Mouse (Mus musculus): ENCODE measurements around the gene Slc16a3. TPM values are rescaled to one million over a fixed set of nuclear protein-coding genes. Genes with fewer than 3 reads are reported as not detected.

The Slc16a3 gene
- polyA plus RNA-seq (2014; fragmentation: Nextera tagmentation; extraction: Ambion mirVana) = 55.5 and 62.1 TPM in 2 replicates

DNA sequence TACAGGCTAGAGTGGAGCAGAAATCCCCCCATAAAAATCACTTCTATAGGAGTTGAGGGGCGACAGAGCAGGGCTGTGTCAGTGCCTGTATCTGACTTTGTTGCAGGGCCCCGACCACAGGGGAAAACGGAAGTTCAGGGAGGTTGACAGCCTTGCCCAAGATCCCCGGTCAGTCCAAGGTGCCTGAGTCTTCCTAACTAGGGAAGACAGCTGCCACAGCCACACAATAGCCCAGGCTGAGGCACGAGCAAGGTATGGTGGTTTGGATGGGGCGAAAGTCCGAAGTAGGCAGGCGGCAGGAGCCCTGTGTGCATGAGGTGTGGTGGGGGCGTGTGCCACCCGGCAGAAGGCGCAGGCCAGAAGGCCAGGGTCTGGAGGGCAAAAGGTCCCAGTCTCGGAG is at the start of gene Slc16a3:
Gene Slc16a3, plus strand, starts transcription at position 153 of the 400 bp plus-strand sequence.
- H3K4me2 ChIP-seq (ENCODE audit: low read depth, low read length, severe bottlenecking) = peak within 1 kb of the TSS; percentile 62
- H3K9me3 ChIP-seq (ENCODE audit: control insufficient read depth, low read length) = no peaks in the 10 kb centered on the region
- peak within 1 kb of the TSS; percentile 71 for H3K9ac ChIP-seq (ENCODE audit: low read length)
- no peaks in the 10 kb centered on the region; the same call in 1 of the 2 replicates for H3K27me3 ChIP-seq (ENCODE audit: control insufficient read depth, insufficient read depth, low read length)
- 42% methylated on average over 12 of the region's 12 CpGs for WGBS
- DNase-seq (ENCODE audit: low spot score) = no peak
- ATAC-seq (replicated peaks; ENCODE audit: low FRiP score) = no peak
- no peaks in the 10 kb centered on the region for H3K36me3 ChIP-seq (ENCODE audit: control insufficient read depth, insufficient read depth, low read length)
- H3K4me3 ChIP-seq (ENCODE audit: low read depth, low read length) = peak within 1 kb of the TSS; percentile 48
- no peak within 1 kb of the TSS for H3K27ac ChIP-seq (ENCODE audit: low read depth, low read length)
- peaks cover 12% of the 10 kb centered on the region; the same call in 1 of the 2 replicates for H3K4me1 ChIP-seq (replicated peaks; ENCODE audit: control insufficient read depth, insufficient read depth, low read length)

DNA sequence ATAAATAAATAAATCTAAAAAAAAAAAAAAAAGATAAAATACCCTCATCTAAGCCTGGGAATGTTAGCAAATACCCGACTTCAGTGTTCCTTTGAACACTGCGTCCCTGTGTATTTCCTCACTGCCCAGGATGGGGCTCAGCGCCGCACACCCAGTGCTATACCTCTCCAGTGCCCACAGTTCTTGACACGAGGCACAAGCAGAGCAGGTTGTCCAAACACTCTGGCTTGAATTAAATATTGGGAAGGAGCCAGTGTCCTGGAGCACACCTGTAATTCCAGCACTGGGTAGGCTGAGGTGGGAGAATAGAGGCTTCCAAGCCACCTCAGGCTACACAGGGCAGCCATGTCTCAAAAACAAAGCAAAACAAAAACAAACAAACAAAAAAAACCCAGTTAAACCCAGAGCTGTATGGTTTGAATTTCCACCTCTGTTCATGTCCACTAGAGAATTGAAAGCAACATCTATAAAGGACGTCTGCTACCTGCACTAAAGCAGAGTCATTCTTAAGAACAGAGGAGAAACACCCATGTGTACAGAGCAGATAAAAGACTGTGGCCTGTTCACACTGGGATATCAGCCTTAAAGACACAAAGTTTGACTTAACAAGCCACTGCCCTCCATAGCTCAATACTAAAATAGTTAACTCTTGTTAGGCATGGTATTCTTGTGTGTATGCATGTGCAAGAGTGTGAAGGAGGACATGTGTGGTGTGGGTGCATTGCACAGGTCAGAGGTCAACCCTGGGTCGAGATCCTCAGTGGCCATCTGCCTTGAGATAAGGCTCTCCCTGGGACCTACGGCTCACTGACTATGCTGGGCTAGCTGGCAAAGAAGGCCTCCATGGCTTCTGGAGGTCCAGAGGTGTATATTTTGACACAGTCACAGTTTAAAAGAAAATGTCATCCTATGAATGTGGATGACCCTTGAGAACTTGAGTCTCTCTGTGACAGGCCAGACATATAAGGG is 47.7 kb upstream of the Slc16a3 start:
- H3K27me3 ChIP-seq (ENCODE audit: control insufficient read depth, insufficient read depth, low read length) = no peaks in the 10 kb centered on the region
- H3K4me3 ChIP-seq (ENCODE audit: low read depth, low read length) = no peak overlapping the region
- WGBS = 90% methylated on average over 8 of the region's 8 CpGs
- ATAC-seq (replicated peaks; ENCODE audit: low FRiP score) (no peak), DNase-seq (ENCODE audit: low spot score) (no peak)
- H3K9ac ChIP-seq (ENCODE audit: low read length) = no peak overlapping the region
- no peaks in the 10 kb centered on the region for H3K4me1 ChIP-seq (replicated peaks; ENCODE audit: control insufficient read depth, insufficient read depth, low read length)
- no peak overlapping the region for H3K27ac ChIP-seq (ENCODE audit: low read depth, low read length)
- no peaks in the 10 kb centered on the region; the same call in 1 of the 2 replicates for H3K36me3 ChIP-seq (ENCODE audit: control insufficient read depth, insufficient read depth, low read length)
- H3K9me3 ChIP-seq (ENCODE audit: control insufficient read depth, low read length) = no peaks in the 10 kb centered on the region
- no peak overlapping the region for H3K4me2 ChIP-seq (ENCODE audit: low read depth, low read length, severe bottlenecking)

- no peak overlapping the region for H3K9ac ChIP-seq (ENCODE audit: low read length)
- H3K27me3 ChIP-seq (ENCODE audit: control insufficient read depth, insufficient read depth, low read length) = no peaks in the 10 kb centered on the region
- H3K4me2 ChIP-seq (ENCODE audit: low read depth, low read length, severe bottlenecking) = no peak overlapping the region
- no peaks in the 10 kb centered on the region for H3K4me1 ChIP-seq (replicated peaks; ENCODE audit: control insufficient read depth, insufficient read depth, low read length)
- H3K27ac ChIP-seq (ENCODE audit: low read depth, low read length) = no peak overlapping the region
- 81% methylated on average over 21 of the region's 21 CpGs for WGBS
- ATAC-seq (replicated peaks; ENCODE audit: low FRiP score) = no peak
- no peak for DNase-seq (ENCODE audit: low spot score)
- no peaks in the 10 kb centered on the region; the same call in 1 of the 2 replicates for H3K36me3 ChIP-seq (ENCODE audit: control insufficient read depth, insufficient read depth, low read length)
- H3K9me3 ChIP-seq (ENCODE audit: control insufficient read depth, low read length) = no peaks in the 10 kb centered on the region
- H3K4me3 ChIP-seq (ENCODE audit: low read depth, low read length) = no peak overlapping the region
These were observed 46.4 kb upstream of the Slc16a3 start for GRCm38 (mm10) chr11:120901729-120902486.

DNA sequence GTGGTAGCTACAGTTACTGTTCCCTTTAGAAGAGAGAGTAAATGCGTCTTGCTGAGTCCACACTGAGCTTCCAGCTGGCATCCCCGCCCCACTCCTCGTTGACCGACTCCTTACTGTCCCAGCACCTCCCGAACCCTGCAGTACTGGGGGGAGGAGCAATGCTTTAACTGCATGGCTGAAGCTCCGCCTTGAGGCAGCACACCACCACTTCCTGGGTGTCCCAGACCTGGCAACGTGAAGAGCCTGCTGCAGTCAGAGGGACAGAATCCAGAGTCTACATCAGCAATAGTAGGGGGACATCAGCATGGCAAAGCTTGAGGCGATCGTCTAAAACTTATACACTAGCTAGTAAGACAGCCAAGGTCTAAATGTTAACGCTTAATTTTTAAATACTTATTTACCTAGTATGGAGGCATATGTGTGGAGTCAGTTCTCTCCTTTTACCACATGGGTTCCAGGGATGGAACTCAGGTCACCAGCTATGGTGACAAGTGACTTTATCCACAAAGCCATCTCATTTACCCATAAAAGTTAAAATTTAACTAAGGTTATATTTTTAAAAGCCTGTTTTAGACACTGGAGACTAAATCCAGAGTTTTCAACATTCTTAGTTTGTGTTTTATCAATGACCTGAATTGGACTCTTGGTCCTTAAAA is 45.7 kb upstream of the Slc16a3 start:
- H3K4me3 ChIP-seq (ENCODE audit: low read depth, low read length) = no peak overlapping the region
- H3K27ac ChIP-seq (ENCODE audit: low read depth, low read length) = no peak overlapping the region
- DNase-seq (ENCODE audit: low spot score) (no peak), ATAC-seq (replicated peaks; ENCODE audit: low FRiP score) (no peak)
- H3K36me3 ChIP-seq (ENCODE audit: control insufficient read depth, insufficient read depth, low read length) = no peaks in the 10 kb centered on the region; the same call in 1 of the 2 replicates
- no peak overlapping the region for H3K9ac ChIP-seq (ENCODE audit: low read length)
- no peaks in the 10 kb centered on the region for H3K27me3 ChIP-seq (ENCODE audit: control insufficient read depth, insufficient read depth, low read length)
- H3K4me1 ChIP-seq (replicated peaks; ENCODE audit: control insufficient read depth, insufficient read depth, low read length) = no peaks in the 10 kb centered on the region
- H3K4me2 ChIP-seq (ENCODE audit: low read depth, low read length, severe bottlenecking) = no peak overlapping the region
- H3K9me3 ChIP-seq (ENCODE audit: control insufficient read depth, low read length) = no peaks in the 10 kb centered on the region
- WGBS = 57% methylated on average over 10 of the region's 10 CpGs

- Histone ChIP-seq H3K4me3 (ENCODE audit: low read depth, low read length) (no peak overlapping the region), H3K27me3 (ENCODE audit: control insufficient read depth, insufficient read depth, low read length) (no peaks in the 10 kb centered on the region), H3K27ac (ENCODE audit: low read depth, low read length) (no peak overlapping the region), H3K4me2 (ENCODE audit: low read depth, low read length, severe bottlenecking) (no peak overlapping the region), H3K9me3 (ENCODE audit: control insufficient read depth, low read length) (no peaks in the 10 kb centered on the region), H3K9ac (ENCODE audit: low read length) (no peak overlapping the region), H3K4me1 (replicated peaks; ENCODE audit: control insufficient read depth, insufficient read depth, low read length) (no peaks in the 10 kb centered on the region), H3K36me3 (ENCODE audit: control insufficient read depth, insufficient read depth, low read length) (no peaks in the 10 kb centered on the region)
- DNase-seq (ENCODE audit: low spot score) = no peak
- 87% methylated on average over 24 of the region's 24 CpGs for WGBS
- ATAC-seq (replicated peaks; ENCODE audit: low FRiP score) = no peak
These were observed 45.0 kb upstream of the Slc16a3 start for GRCm38 (mm10) chr11:120903159-120903850.

GRCm38 (mm10) chr11:120904561-120904960 is 43.7 kb upstream of the Slc16a3 start:
- no peak overlapping the region for H3K4me2 ChIP-seq (ENCODE audit: low read depth, low read length, severe bottlenecking)
- no peak for ATAC-seq (replicated peaks; ENCODE audit: low FRiP score)
- H3K27ac ChIP-seq (ENCODE audit: low read depth, low read length) = no peak overlapping the region
- H3K4me3 ChIP-seq (ENCODE audit: low read depth, low read length) = no peak overlapping the region
- H3K9ac ChIP-seq (ENCODE audit: low read length) = no peak overlapping the region
- H3K9me3 ChIP-seq (ENCODE audit: control insufficient read depth, low read length) = no peaks in the 10 kb centered on the region
- no peak for DNase-seq (ENCODE audit: low spot score)
- H3K36me3 ChIP-seq (ENCODE audit: control insufficient read depth, insufficient read depth, low read length) = no peaks in the 10 kb centered on the region
- no peaks in the 10 kb centered on the region for H3K27me3 ChIP-seq (ENCODE audit: control insufficient read depth, insufficient read depth, low read length)
- no peaks in the 10 kb centered on the region for H3K4me1 ChIP-seq (replicated peaks; ENCODE audit: control insufficient read depth, insufficient read depth, low read length)
- 94% methylated on average over 3 of the region's 3 CpGs for WGBS

GRCm38 (mm10) chr11:120905430-120905873 is 42.8 kb upstream of the Slc16a3 start:
- no peak overlapping the region for H3K4me3 ChIP-seq (ENCODE audit: low read depth, low read length)
- H3K4me2 ChIP-seq (ENCODE audit: low read depth, low read length, severe bottlenecking) = no peak overlapping the region
- H3K36me3 ChIP-seq (ENCODE audit: control insufficient read depth, insufficient read depth, low read length) = no peaks in the 10 kb centered on the region
- 37% methylated on average over 1 of the region's 1 CpGs for WGBS
- no peaks in the 10 kb centered on the region for H3K9me3 ChIP-seq (ENCODE audit: control insufficient read depth, low read length)
- DNase-seq (ENCODE audit: low spot score) = peak; percentile 84
- H3K4me1 ChIP-seq (replicated peaks; ENCODE audit: control insufficient read depth, insufficient read depth, low read length) = no peaks in the 10 kb centered on the region
- peak; percentile 70 for ATAC-seq (replicated peaks; ENCODE audit: low FRiP score)
- H3K27me3 ChIP-seq (ENCODE audit: control insufficient read depth, insufficient read depth, low read length) = no peaks in the 10 kb centered on the region
- no peak overlapping the region for H3K27ac ChIP-seq (ENCODE audit: low read depth, low read length)
- no peak overlapping the region for H3K9ac ChIP-seq (ENCODE audit: low read length)

DNA sequence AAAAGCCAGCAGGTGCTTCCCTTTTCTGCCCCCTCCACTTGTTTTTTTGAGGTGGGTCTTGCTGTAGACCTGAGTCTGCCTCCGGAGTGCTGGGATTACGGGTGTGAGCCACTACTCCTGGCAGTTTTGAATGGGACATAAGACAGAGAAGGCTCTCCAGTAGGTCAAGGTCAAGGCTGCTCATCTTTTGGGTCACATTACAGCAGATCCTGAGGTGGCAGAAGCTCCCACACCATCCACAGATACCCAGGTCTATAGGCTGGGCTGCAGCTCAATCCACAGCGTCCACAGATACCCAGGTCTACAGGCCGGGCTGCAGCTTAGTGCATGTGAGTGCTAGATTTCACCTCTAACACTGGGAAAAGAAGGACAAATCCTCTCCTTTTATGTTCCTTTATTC is 34.5 kb upstream of the Slc16a3 start:
- DNase-seq (ENCODE audit: low spot score) (no peak), ATAC-seq (replicated peaks; ENCODE audit: low FRiP score) (no peak)
- no peaks in the 10 kb centered on the region for H3K9me3 ChIP-seq (ENCODE audit: control insufficient read depth, low read length)
- no peaks in the 10 kb centered on the region for H3K27me3 ChIP-seq (ENCODE audit: control insufficient read depth, insufficient read depth, low read length)
- H3K9ac ChIP-seq (ENCODE audit: low read length) = no peak overlapping the region
- no peaks in the 10 kb centered on the region; the same call in 1 of the 2 replicates for H3K36me3 ChIP-seq (ENCODE audit: control insufficient read depth, insufficient read depth, low read length)
- no peak overlapping the region for H3K27ac ChIP-seq (ENCODE audit: low read depth, low read length)
- H3K4me2 ChIP-seq (ENCODE audit: low read depth, low read length, severe bottlenecking) = no peak overlapping the region
- no peak overlapping the region for H3K4me3 ChIP-seq (ENCODE audit: low read depth, low read length)
- 96% methylated on average over 4 of the region's 4 CpGs for WGBS
- H3K4me1 ChIP-seq (replicated peaks; ENCODE audit: control insufficient read depth, insufficient read depth, low read length) = no peaks in the 10 kb centered on the region
